Mouse (Mus musculus): ENCODE results near the gene Arhgap15.

GRCm38 (mm10) chr2:44393789-44394188, 645.2 kb downstream of the Arhgap15 start:
- no peak for TF ChIP-seq CTCF (IDR thresholded peaks at IDR 0.05; ENCODE audit: borderline replicate concordance, extremely low read depth, insufficient read depth, insufficient read length)
- no peak for TF ChIP-seq POLR2A (IDR thresholded peaks at IDR 0.05; ENCODE audit: borderline replicate concordance, extremely low read depth, insufficient read depth, insufficient read length, poor library complexity, severe bottlenecking)
